Mouse (Mus musculus) cerebellum, postnatal 36 days (tissue): ENCODE results near the gene Hist1h2bb.
A peak's percentile ranks its signal among the peaks of the same experiment; 100 is the strongest.
"Not testable (repeated sequence)": the region's sequence is repeated elsewhere in the genome, so short reads cannot be mapped to it uniquely, and the experiment has no call there.

Source experiments
- DNase-seq, 2 experiments: peaks; one replicate each; pipeline ENCODE4 v3.0.0; 2021 to 2022; ENCODE audit warnings: mixed read lengths in 2 of 2

Gene Hist1h2bb

DNA sequence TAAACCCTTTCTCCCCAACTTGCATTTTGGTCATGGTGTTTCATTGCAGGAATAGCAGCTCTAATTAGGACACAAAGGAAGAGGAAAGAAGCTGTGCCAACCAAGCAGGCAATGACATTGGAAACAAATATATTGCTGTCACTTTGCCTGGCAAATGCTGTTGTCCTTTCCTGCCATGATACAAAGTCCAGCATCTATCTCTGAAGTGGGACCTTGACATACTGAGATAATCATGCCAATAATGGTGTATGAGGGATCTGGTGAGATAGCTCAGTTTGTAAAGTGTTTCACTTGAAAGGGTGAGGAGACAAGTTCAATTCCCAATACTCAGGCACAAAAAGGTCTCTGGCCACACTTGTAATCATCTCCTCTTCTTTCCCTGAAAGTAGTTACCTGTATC is 20.2 kb downstream of the Hist1h2bb start:
- DNase-seq = no peak

DNA sequence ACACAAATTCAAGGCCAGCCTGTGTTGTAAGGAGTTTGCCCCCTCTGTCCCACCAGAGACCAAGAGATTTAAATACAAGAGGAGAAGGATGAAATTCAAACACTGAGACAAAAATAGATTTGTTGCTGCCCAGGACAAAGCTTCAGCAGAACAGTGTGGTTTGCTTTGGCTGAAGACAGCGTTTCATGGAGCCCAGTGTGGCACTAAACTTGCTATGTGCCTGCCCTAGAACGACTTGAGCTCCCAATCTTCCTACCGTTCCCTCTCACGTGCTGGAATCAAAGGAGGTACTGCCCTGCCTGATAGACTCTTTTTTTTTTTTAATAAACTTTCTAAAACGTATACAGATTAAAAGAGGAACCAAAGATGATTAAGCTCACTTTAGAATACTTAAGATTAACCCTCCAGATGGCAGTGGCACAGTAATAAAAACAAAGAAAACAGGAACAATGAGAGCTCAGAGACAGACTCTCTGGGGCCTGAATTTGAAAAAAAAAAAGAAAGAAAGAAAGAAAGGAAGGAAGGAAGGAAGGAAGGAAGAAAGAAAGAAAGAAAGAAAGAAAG is 22.4 kb downstream of the Hist1h2bb start:
- no peak for DNase-seq

DNA sequence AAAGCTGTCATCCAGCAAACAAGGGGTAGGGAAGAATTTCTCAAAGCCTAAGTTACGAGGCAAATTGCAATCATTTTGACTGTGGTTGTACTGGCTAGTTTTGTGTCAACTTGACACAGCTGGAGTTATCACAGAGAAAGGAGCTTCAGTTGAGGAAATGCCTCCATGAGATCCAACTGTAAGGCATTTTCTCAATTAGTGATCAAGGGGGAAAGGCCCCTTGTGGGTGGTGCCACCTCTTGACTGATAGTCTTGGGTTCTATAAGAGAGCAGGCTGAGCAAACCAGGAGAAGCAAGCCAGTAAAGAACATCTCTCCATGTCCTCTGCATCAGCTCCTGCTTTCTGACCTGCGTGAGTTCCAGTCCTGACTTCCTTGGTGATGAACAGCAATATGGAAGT is 23.1 kb downstream of the Hist1h2bb start, which contains the start of gene Trim38:
TSS of gene Trim38 (plus strand) at position 301 of the 400 bp plus-strand sequence.
- not testable (repeated sequence) for DNase-seq

DNA sequence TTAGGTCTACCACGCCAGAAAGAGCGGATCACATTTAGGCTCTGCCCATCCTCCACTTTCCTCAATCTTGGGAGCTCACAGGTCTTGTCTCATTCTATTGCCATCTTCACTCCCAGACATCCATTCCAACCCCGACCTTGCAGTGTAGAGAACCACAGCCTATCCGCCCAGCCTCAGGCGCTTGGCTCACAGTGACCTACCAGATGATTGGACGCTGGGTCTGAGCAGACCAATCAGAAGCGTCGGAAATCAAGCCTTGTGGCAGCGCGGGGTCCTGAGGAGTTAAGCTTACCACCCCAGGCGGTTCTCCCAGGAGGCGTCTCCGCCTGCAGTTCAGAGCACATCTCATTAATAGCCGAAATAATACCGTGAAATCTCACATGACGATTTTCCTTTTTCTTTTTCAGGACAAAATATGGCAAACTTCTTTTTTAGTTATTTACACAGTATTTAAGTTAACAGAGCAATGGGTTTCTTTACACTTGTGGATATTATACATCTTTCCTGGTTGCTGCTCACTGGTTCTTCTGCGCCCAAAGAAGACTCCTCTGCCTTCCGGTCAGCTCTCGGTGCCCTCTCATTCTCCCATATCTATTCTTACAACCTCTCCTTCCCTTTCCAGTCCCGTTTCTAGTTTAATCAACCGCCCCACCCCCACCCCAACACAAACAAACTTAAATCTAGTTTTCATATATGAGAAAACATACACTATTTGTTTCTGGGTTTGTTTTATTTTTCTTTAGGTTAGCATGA is 26.2 kb downstream of the Hist1h2bb start:
- DNase-seq = peak in 1 of 2 experiments; percentile 11

DNA sequence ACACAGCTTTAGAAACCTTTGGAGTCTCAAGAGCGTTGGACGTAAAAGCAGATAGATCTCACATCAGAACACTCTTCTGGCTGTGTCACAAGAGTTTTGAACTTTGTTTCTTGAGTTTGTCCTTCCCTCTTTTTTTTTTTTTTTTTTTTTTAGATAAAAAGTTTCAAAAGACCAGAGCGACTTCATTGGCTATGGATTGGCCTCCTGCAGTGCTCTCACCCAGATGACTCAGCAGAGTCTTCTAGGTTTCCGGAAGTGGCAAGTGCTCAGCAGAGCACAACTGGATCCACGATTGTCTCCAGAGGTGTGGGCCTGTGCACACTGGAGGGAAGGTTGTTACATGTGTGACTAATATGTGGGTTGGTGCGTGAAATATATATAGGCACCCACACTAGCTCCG is 31.8 kb downstream of the Hist1h2bb start:
- no peak for DNase-seq

DNA sequence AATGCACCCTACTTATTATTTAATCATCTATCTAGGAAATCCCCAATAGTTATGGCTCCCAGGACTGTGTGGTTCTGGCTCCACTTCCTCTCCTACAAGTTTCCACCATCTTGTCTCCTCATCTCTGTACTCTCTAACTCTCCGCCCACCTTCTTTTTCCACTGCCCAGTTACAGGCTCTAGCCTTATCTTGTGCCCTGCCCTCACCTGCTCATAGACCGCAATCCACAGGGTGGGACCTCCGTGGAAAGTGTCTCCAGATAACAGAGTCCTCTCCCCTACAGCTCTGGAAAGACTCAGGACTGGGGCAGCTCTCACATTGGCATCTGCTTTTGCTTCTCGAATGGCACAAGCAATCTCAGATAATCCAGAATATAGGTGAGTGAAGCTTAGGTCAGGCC is 32.5 kb downstream of the Hist1h2bb start:
- no peak for DNase-seq

DNA sequence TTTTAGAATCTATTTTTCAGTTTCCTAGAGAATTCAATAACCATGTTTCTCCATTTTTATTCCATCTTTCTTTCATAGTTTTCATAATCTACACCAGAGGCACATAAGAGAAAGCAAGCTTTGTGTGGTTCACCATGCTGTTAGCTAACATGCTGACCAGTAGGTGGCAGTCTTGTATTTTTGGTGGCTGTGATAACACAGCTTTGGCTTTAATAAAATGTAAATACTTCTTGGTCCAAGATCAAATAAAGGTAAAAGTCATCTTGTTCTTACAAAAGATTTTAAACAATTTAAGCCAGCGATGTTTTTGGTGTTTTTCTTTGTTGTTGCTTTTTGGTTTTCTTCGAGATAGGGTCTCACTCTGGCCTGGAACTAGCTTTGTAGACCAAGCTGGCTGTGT is 46.0 kb downstream of the Hist1h2bb start:
- peak; percentile 17 to 41 for DNase-seq
